Mouse (Mus musculus) neural tube, embryonic 10.5 days (tissue): Measurements from ENCODE around the gene Helz2.

Experiments
- DNase-seq: peaks from one replicate; pipeline ENCODE4 v3.0.0-alpha.2; 2017; ENCODE audit warnings: low spot score; ENCODE audit errors: extremely low spot score

Gene Helz2

GRCm38 (mm10) chr2:181241602-181242313 is at the start of gene Helz2:
TSS of gene Helz2 (minus strand) at chr2:181242027.
- no peak for DNase-seq

DNA sequence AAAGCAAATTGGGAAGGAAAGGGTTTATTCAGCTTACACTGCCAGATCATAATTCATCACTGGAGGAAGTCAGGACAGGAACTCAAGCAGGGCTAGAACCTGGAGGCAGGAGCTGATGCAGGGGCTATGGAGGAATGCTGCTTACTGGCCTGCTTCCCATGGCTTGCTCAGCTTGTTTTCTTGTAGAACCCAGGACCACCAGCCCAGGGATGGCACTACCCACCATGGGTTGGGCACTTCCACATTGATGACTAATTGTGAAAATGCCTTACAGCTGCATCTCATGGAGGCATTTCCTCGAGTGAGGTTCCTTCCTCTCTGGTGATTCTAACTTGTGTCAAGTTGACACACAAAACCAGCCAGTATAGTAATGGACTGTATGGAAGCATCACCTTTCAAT is 49.1 kb upstream of the Helz2 start:
- no peak for DNase-seq

GRCm38 (mm10) chr2:181288691-181289090 is 46.9 kb upstream of the Helz2 start:
- no peak for DNase-seq

- DNase-seq: peak; percentile 88
Observed at GRCm38 (mm10) chr2:181287958-181288350, 46.1 kb upstream of the Helz2 start, which contains the start of gene Gmeb2. TSS of gene Gmeb2 (minus strand) at chr2:181288035.

- peak; percentile 89 for DNase-seq
Observed at GRCm38 (mm10) chr2:181287338-181287957, 45.6 kb upstream of the Helz2 start.

DNA sequence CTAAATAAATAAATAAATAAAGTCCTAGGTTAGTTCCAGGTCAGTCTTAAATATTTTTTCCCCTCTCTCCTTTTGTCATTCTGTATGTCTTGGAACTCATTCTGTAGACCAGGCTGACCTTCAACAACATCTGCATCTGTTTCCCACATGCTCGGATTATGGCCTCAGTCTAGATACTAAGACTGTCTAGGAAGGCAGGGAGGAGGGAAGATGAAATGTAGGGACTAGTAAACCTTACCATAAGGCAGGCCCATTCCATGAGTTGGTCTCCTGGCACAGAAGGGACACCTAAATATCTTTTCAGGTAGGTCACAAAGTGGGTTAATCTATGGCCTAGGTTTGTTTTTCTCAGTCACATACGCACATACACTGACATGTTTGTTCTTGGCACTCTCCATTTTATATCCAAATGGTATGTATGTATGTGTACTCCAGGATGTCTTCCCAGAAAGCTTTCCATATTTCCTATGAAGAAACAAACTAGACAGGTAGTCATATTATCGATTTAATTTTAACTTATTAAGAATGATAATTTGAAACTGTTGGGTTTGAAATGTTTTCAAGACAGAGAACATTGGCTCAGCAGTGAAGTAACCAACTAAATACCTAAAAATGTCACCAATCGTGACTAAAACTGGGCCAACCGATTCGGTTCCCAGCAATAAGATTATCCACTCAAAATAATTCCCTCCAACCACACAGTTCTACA is 45.0 kb upstream of the Helz2 start:
- DNase-seq: no peak

- no peak for DNase-seq
Observed at GRCm38 (mm10) chr2:181279968-181280367, 38.1 kb upstream of the Helz2 start.

- no peak for DNase-seq
Observed at GRCm38 (mm10) chr2:181277866-181278265, 36.0 kb upstream of the Helz2 start.

DNA sequence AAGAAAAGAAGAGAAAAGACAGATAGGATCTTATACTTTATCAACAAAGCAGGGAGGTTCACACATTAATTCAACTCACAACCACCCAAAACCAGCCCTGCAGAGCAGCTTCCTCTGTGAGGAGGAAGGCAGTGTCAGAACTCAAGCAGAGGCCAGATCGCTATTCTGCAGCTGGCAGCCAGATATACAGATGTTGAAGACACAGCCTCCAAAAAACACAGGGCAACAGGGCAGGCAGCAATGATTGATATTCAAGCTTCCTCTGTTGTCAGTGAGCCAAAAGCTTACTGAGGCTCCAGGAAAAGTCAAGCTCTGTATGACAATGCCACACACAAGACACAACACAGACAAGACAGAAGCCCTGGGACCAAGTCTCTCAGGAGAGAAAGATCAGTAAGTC is 34.9 kb upstream of the Helz2 start:
- DNase-seq: no peak

GRCm38 (mm10) chr2:181274639-181275038 is 32.8 kb upstream of the Helz2 start:
- DNase-seq: no peak

DNA sequence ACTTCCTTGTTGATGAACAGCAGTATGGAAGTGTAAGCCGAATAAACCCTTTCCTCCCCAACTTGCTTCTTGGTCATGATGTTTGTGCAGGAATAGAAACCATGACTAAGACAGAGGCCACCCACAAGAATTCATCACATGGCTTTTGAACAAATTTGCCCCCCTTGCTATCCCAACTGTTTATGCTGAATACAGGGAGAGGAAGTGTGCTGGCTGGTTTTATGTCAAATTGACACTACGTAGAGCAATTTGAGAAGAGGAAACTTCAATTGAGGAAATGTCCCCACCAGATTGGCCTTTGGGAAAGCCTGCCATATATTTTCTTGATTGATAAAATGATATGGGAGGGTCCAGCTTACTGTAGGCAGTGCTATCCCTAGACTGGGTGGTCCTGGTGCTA is 32.0 kb upstream of the Helz2 start:
- no peak for DNase-seq

GRCm38 (mm10) chr2:181272092-181272491 is 30.3 kb upstream of the Helz2 start:
- no peak for DNase-seq

GRCm38 (mm10) chr2:181266839-181267238 is 25.0 kb upstream of the Helz2 start:
- DNase-seq: no peak

GRCm38 (mm10) chr2:181253248-181253647 is 11.4 kb upstream of the Helz2 start:
- no peak for DNase-seq

DNA sequence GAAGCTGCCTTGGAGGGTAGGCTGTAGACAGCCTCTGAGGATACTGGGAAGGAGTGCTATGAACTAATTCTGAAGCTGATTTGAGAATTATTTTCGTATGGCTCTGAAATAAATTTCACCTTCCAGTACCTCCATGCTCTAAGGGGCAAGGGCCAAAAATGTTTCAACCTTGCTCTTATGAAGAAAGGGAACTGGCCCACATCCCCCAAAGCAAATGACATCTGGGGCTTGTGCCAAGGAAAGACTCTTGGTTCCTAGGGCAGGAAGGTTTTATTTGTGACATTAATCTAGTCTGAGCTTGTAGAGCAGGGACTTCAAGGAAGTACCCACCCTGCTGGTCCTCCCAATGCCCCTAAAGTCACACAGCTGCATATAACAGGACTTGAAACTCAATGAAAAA is 10.0 kb upstream of the Helz2 start:
- no peak for DNase-seq

- DNase-seq: no peak
Observed at GRCm38 (mm10) chr2:181249217-181249616, 7.4 kb upstream of the Helz2 start.

- DNase-seq: no peak
Observed at GRCm38 (mm10) chr2:181245031-181245430, 3.2 kb upstream of the Helz2 start.

DNA sequence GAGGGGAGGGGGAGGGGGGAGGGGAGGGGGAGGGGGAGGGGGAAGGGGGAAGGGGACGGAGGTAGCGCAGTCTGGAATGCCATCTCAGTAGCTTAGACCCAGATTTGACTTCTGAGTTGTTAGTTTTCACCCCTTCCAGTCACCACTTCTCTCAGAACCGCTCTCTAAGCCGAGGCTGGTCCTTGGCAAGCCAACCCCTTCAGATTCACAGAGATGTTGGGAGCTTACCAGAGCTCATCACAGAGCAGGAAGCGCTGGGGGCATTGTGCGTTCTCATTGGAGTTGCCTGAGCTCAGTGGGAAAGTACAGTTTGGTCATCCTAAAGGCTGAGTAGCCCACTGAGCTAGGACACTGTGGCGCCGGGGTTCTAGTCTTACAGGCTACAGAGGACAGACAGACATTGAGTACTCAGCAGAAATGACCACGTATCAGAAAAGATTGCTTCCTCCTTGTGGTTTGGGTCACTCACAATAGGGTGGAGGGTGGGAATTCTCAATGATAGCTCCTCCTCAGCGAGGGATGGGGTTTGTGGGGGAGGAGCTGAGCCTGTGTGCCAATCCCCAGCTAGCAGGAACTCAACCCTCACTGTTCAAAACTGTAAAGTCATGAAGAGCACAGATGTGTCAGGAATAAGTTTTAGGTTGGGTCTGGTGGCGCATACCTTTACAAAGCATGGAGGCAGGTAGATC is 2.0 kb upstream of the Helz2 start:
- no peak for DNase-seq

- no peak for DNase-seq
Observed at GRCm38 (mm10) chr2:181242314-181242665, 463 bp upstream of the Helz2 start.

GRCm38 (mm10) chr2:181240806-181241440 is 904 bp downstream of the Helz2 start:
- no peak for DNase-seq

DNA sequence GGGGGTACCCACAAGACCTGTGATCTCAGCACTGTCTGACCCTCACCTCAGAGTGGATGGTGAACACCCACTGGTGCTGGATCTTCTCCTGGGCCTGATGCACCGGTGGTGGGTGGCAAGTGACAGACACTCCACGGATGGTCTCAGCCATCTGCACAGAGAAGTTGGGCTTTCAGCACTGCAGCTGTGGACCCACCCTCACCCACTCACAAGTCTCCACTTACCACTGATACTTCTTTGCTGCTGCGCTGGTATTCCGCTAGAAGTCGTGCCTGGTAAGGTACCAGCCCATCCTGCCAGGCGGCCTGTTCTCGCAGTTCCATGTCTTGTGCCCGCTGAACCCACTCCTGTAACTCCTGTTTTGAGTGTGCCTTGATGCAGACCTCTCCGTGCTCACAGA is 2.6 kb downstream of the Helz2 start:
- DNase-seq: no peak

GRCm38 (mm10) chr2:181238861-181239260 is 3.0 kb downstream of the Helz2 start:
- DNase-seq: no peak
